Mouse (Mus musculus): ENCODE results near the gene Ift81. TPM values are rescaled to one million over a fixed set of nuclear protein-coding genes. Genes with fewer than 3 reads are reported as not detected.
A peak's percentile ranks its signal among the peaks of the same experiment; 100 is the strongest.
"Not testable (repeated sequence)": the region's sequence is repeated elsewhere in the genome, so short reads cannot be mapped to it uniquely, and the experiment has no call there.

Ift81 gene
- polyA plus RNA-seq (2015; fragmentation: Nextera tagmentation; extraction: Ambion mirVana) = 30.7 and 39.3 TPM in 2 replicates

DNA sequence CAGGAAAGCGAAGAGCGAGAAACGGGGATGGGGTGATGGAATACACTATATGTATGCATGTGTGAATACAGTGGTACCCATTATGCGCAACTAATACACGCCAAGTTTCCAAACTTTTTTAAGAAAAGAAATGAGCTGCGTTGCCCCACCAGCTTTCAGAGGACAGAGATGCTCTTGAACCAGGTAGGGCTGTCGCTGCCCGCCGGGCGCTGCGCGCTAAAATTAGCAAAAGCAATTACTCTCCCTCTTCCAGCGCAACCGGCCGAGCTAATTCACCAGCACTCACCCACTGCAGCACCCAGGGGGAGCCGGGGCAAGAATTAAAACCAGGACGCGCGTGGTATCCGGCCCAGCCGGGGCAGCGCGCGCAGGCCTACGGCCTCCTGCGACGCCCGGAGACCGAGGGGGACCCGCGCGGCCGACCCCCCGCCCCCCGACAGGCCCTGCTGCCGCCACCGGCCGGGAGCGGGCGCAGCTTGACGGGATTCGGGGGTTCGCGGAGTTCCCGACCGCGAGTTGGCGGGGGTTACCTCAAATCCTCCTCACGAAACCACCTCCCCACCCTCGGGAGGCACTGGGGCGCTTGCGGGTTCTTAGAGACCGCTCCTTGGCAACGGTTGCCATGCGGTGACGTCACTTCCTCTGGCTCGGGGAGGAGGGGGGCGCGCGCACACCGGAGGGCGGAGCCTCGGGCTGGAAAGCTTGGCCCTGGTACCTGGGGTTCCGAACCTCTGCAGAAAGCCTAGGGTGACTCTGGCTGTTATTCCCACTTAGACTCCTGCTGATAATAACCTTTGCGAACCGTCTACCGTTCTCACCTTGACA, at the start of gene Ift81:
Gene Ift81, minus strand, starts transcription at position 611 of the 825 bp plus-strand sequence.
- peak within 1 kb of the TSS; percentile 89 for H3K9ac ChIP-seq
- peak within 1 kb of the TSS; percentile 91 for H3K4me3 ChIP-seq
- H3K9me3 ChIP-seq (replicated peaks) = no peaks in the 10 kb centered on the region
- H3K36me3 ChIP-seq = no peaks in the 10 kb centered on the region; the same call in 1 of the 2 replicates
- ATAC-seq (replicated peaks; ENCODE audit: insufficient number of reproducible peaks, insufficient read depth, low FRiP score, low read depth) = peak; percentile 90
- H3K4me2 ChIP-seq = peak within 1 kb of the TSS; percentile 76
- peaks cover 15% of the 10 kb centered on the region; the same call in 1 of the 2 replicates for H3K4me1 ChIP-seq (replicated peaks)
- peak within 1 kb of the TSS; percentile 95 for H3K27ac ChIP-seq
- H3K27me3 ChIP-seq = no peaks in the 10 kb centered on the region
- 3% methylated on average over 62 of the region's 67 CpGs for WGBS

DNA sequence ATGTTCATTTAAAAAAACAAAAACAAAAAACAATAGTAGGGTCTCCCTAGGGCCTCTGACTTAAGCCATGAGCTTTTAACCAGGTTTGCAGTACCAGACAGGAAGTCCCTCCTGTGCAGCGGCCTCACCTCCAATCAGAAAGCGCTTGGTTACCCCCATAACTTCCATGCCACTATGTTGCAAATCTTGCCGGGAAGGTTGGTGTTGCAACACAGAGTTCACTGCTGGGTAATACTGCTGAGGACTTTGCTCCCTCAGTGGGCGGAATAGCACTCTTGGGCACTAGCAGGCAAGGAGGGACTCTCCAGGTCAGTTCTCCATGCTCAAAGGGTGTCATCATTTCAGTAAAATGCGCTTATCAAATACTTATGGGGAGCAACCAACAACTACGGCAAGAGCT, 48.2 kb upstream of the Ift81 start:
- peaks cover 5% of the 10 kb centered on the region; the same call in 1 of the 2 replicates for H3K4me1 ChIP-seq (replicated peaks)
- H3K9ac ChIP-seq = no peak overlapping the region
- 91% methylated on average over 6 of the region's 6 CpGs for WGBS
- H3K36me3 ChIP-seq = no peaks in the 10 kb centered on the region
- no peak overlapping the region for H3K4me3 ChIP-seq
- H3K27ac ChIP-seq = peak overlapping the region; percentile 36; the same call in 1 of the 2 replicates
- no peak overlapping the region for H3K4me2 ChIP-seq
- no peaks in the 10 kb centered on the region for H3K9me3 ChIP-seq (replicated peaks)
- H3K27me3 ChIP-seq = no peaks in the 10 kb centered on the region
- no peak for ATAC-seq (replicated peaks; ENCODE audit: insufficient number of reproducible peaks, insufficient read depth, low FRiP score, low read depth)

DNA sequence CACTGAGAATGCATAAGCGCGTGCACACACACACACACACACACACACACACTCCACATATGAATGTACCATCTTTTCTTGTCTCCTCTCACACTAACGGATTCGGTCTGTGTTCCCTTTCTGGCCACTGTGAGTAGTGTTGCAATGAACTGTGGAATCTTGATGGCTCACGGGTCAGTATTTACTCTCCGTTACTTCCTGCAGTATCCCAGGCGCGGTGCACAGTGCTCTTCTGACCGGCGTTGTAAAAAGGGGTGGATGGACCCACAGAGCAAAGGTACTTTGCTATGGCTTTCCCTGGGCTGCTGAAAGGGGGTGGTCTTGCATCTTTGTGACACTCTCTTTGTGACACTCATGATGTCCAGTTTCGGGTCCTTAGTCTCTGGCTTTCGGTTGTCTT, 42.5 kb upstream of the Ift81 start:
- no peak overlapping the region for H3K27ac ChIP-seq
- H3K9me3 ChIP-seq (replicated peaks) = no peaks in the 10 kb centered on the region
- H3K36me3 ChIP-seq = no peaks in the 10 kb centered on the region
- H3K4me2 ChIP-seq = no peak overlapping the region
- no peaks in the 10 kb centered on the region for H3K27me3 ChIP-seq
- no peak overlapping the region for H3K9ac ChIP-seq
- no peak for ATAC-seq (replicated peaks; ENCODE audit: insufficient number of reproducible peaks, insufficient read depth, low FRiP score, low read depth)
- no peak overlapping the region for H3K4me3 ChIP-seq
- H3K4me1 ChIP-seq (replicated peaks) = peaks cover 26% of the 10 kb centered on the region
- WGBS = 84% methylated on average over 12 of the region's 12 CpGs

DNA sequence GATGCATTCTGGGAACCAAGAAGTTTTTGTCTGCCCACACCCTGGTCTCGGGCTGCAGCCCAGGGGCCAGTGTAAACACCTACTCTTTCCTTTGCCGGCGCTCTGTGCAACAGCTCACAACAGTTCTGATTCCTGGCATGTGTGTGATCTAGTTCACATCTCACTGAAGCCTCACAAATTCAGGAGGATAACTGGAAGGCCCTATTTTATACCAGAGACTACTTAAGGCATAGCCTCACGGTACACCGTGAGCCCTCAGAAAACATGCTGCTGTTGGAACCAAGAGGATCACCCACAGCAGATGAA, 39.9 kb upstream of the Ift81 start:
- H3K36me3 ChIP-seq = no peaks in the 10 kb centered on the region
- no peaks in the 10 kb centered on the region for H3K27me3 ChIP-seq
- peaks cover 25% of the 10 kb centered on the region for H3K4me1 ChIP-seq (replicated peaks)
- peak overlapping the region; percentile 21; the same call in 1 of the 2 replicates for H3K27ac ChIP-seq
- H3K4me2 ChIP-seq = no peak overlapping the region; the same call in 1 of the 2 replicates
- H3K4me3 ChIP-seq = no peak overlapping the region
- no peak overlapping the region for H3K9ac ChIP-seq
- WGBS = 63% methylated on average over 5 of the region's 5 CpGs
- no peaks in the 10 kb centered on the region for H3K9me3 ChIP-seq (replicated peaks)
- ATAC-seq (replicated peaks; ENCODE audit: insufficient number of reproducible peaks, insufficient read depth, low FRiP score, low read depth) = no peak

DNA sequence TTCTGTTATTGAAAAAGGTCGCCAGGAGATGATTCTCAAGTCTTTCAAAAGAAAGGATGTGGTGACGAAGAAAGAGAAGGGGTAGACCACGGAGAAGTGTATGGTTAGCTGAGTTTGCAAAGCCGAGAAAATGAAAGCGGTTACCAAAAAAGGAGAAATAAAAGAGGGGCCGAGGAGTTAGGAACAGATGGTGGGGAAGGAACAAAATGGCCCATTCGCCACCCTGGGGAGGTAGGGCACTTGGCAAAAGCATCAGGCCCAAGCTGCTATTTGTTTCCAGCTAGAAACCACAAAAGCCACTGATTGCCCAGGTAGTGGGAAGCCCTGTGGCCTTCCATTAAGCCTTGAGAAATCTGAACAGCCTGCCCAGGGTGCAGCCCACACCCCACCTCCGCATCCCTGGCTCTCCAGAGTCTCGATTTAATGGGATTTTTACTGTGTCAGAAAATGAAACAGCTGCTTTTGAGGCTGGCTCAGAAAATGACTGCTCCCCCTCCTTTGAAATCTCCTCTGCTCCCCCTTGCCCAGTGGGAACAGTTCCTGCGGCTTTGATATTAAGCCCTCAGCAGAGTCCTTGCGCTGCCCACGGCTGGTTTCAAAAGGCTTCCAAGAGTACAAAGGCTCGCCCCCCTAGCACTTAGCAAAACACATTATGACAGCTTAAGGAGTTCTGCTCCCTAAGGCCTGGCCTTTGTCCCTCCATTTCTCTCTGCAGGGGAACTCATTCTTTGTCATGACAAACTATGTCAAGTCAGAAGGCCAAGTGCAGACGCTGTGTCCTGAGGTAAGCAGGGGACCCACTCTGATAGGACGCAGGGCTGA, 39.3 kb upstream of the Ift81 start:
- ATAC-seq (replicated peaks; ENCODE audit: insufficient number of reproducible peaks, insufficient read depth, low FRiP score, low read depth) = no peak
- H3K4me2 ChIP-seq = peak overlapping the region; percentile 42; the same call in 1 of the 2 replicates
- no peaks in the 10 kb centered on the region for H3K36me3 ChIP-seq
- WGBS = 62% methylated on average over 15 of the region's 15 CpGs
- H3K4me3 ChIP-seq = no peak overlapping the region
- H3K9me3 ChIP-seq (replicated peaks) = no peaks in the 10 kb centered on the region
- no peaks in the 10 kb centered on the region for H3K27me3 ChIP-seq
- peak overlapping the region; percentile 63 for H3K27ac ChIP-seq
- 0 out of 2 replicates have a peak overlapping the region, but pooled peaks have one; percentile 7 for H3K9ac ChIP-seq
- H3K4me1 ChIP-seq (replicated peaks) = peaks cover 25% of the 10 kb centered on the region

DNA sequence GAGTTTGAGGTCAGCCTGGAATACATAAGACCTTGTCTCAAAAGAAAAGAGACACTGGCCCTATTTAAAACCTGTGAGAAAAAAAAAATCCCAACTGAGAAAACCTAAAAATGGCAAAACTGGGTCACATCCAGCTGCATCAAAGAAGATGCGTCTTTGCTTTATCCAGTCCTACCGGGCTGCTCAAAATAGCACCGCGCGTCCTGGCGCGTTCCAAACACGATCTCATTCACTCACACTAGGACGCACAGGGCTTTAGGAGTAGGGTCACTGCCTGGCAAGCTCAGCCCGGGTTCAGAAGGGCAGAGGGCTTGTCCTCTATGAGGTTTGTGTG, 38.8 kb upstream of the Ift81 start:
- Histone ChIP-seq H3K4me2 (peak overlapping the region; percentile 42; the same call in 1 of the 2 replicates), H3K27me3 (no peaks in the 10 kb centered on the region), H3K9me3 (replicated peaks) (no peaks in the 10 kb centered on the region), H3K4me1 (replicated peaks) (peaks cover 25% of the 10 kb centered on the region), H3K9ac (0 out of 2 replicates have a peak overlapping the region, but pooled peaks have one; percentile 7), H3K36me3 (no peaks in the 10 kb centered on the region), H3K4me3 (no peak overlapping the region), H3K27ac (peak overlapping the region; percentile 63)
- 32% methylated on average over 10 of the region's 10 CpGs for WGBS
- no peak for ATAC-seq (replicated peaks; ENCODE audit: insufficient number of reproducible peaks, insufficient read depth, low FRiP score, low read depth)

DNA sequence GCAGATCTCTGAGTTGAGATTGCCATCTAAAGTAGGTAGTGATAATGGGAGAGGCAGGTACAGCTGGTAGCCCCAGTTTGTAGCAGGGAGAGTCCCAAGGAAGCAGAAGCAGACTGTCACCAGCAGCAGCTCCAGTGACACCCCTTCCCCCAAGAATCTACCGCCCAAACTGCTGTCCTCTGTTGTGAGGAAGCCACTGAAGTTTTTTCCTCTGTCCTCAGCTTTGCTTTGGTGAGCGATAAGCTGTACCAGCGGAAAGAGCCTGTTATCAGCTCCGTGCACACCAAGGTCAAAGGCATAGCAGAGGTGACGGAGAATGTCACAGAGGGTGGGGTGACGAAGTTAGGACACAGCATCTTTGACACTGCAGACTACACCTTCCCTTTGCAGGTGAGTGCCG, 38.2 kb upstream of the Ift81 start:
- Histone ChIP-seq H3K36me3 (no peaks in the 10 kb centered on the region), H3K4me1 (replicated peaks) (peaks cover 25% of the 10 kb centered on the region), H3K27ac (peak overlapping the region; percentile 63; the same call in 1 of the 2 replicates), H3K4me2 (peak overlapping the region; percentile 42), H3K9me3 (replicated peaks) (no peaks in the 10 kb centered on the region), H3K27me3 (no peaks in the 10 kb centered on the region), H3K4me3 (no peak overlapping the region), H3K9ac (no peak overlapping the region)
- peak; percentile 24; the same call in 1 of the 2 replicates for ATAC-seq (replicated peaks; ENCODE audit: insufficient number of reproducible peaks, insufficient read depth, low FRiP score, low read depth)
- WGBS = 25% methylated on average over 7 of the region's 7 CpGs

DNA sequence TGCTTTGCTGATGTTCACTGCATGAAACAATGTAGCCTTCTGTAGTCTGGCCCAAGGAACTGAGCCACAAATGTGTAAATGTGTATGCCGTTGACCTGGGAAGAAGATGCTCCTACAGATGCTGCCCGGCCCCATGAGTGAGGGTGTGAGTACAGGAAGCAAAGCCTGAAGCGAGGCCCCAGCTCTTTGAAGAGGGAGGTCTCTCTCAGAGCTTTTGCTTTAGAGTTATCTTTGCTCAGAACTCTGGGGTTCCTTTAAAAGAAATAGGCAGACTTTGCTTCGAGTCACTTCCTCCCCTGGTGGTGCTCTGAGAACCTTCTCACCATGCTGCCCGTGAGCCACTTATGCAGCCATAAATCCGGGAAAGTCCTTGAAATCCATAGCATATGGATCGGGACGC, 35.8 kb upstream of the Ift81 start:
- 85% methylated on average over 8 of the region's 8 CpGs for WGBS
- no peaks in the 10 kb centered on the region for H3K36me3 ChIP-seq
- H3K9me3 ChIP-seq (replicated peaks) = no peaks in the 10 kb centered on the region
- H3K4me2 ChIP-seq = no peak overlapping the region
- H3K9ac ChIP-seq = no peak overlapping the region
- no peaks in the 10 kb centered on the region for H3K27me3 ChIP-seq
- ATAC-seq (replicated peaks; ENCODE audit: insufficient number of reproducible peaks, insufficient read depth, low FRiP score, low read depth) = no peak
- no peak overlapping the region for H3K4me3 ChIP-seq
- H3K4me1 ChIP-seq (replicated peaks) = peaks cover 36% of the 10 kb centered on the region
- H3K27ac ChIP-seq = no peak overlapping the region

DNA sequence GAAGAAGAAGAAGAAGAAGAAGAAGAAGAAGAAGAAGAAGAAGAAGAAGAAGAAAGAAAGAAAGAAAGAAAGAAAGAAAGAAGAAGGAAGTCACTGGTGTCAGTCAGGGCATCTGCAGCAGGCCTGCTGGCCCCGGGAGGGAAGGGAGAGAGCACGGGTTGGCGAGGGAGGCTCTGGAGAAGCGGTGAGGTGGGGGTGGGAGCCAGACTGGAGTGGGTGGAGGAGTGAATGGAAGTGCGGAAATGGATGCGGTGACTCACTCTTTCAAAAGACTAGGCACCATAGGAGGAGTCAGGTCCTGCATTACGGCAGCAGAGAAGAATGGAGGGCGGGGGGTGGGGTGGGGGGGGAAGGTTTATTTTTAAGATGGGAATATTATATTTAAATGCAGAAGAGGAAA, 34.9 kb upstream of the Ift81 start:
- Histone ChIP-seq H3K9me3 (replicated peaks) (no peaks in the 10 kb centered on the region), H3K36me3 (no peaks in the 10 kb centered on the region), H3K4me3 (no peak overlapping the region), H3K4me2 (no peak overlapping the region), H3K9ac (no peak overlapping the region), H3K27me3 (no peaks in the 10 kb centered on the region), H3K27ac (no peak overlapping the region), H3K4me1 (replicated peaks) (peaks cover 34% of the 10 kb centered on the region)
- WGBS = 53% methylated on average over 8 of the region's 8 CpGs
- no peak; the same call in 1 of the 2 replicates for ATAC-seq (replicated peaks; ENCODE audit: insufficient number of reproducible peaks, insufficient read depth, low FRiP score, low read depth)

DNA sequence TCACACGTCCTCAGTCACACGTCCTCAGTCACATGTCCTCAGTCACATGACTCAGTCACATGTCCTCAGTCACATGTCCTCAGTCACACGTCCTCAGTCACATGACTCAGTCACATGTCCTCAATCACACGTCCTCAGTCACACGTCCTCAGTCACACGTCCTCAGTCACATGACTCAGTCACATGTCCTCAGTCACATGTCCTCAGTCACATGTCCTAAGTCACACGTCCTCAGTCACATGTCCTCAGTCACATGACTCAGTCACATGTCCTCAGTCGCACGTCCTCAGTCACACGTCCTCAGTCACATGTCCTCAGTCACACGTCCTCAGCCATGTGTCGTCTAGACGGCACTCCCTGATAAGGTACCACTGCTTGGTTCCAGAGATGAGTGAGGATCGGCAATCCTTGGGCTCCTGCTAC, 33.6 kb upstream of the Ift81 start:
- H3K36me3 ChIP-seq; H3K4me3 ChIP-seq; H3K27ac ChIP-seq; ATAC-seq (replicated peaks; ENCODE audit: insufficient number of reproducible peaks, insufficient read depth, low FRiP score, low read depth); H3K4me2 ChIP-seq; H3K27me3 ChIP-seq; H3K9ac ChIP-seq; H3K9me3 ChIP-seq (replicated peaks): not testable (repeated sequence)
- WGBS = 85% methylated on average over 14 of the region's 14 CpGs
- H3K4me1 ChIP-seq (replicated peaks) = peaks cover 27% of the 10 kb centered on the region

DNA sequence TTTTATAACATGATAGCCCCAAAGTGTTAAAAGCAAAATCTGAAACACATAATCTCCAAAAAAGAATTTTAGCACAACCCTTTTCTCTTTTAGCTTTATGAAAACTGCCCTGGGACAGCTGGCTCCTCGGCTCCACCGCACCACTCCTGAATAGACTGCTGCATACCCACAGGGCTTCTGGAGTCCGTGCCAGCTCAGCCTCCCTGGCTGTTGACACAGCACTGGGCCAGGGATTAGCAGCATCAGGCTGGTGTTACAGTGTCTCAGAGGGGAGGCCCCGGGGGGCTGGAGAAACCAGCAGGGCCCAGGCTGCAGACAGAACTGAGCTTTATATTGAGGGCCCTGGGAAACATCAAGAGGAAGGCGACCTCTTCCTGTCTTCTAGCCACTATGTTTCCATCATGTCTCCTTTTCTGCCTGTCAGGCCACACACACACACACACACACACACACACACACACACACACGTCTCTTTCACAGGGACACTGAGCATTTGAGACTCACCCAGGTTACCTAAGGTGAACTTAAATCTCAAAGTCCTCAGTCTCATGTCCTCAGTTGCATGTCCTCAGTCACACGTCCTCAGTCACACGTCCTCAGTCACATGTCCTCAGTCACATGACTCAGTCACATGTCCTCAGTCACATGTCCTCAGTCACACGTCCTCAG, 33.1 kb upstream of the Ift81 start:
- Histone ChIP-seq H3K9me3 (replicated peaks) (no peaks in the 10 kb centered on the region), H3K4me3 (no peak overlapping the region), H3K4me1 (replicated peaks) (peaks cover 22% of the 10 kb centered on the region), H3K27ac (no peak overlapping the region), H3K4me2 (no peak overlapping the region), H3K27me3 (no peaks in the 10 kb centered on the region), H3K9ac (no peak overlapping the region), H3K36me3 (no peaks in the 10 kb centered on the region)
- 51% methylated on average over 9 of the region's 9 CpGs for WGBS
- ATAC-seq (replicated peaks; ENCODE audit: insufficient number of reproducible peaks, insufficient read depth, low FRiP score, low read depth) = no peak
